Mouse (Mus musculus): ENCODE data around the gene Sec24b. TPM values are rescaled to one million over a fixed set of nuclear protein-coding genes. Genes with fewer than 3 reads are reported as not detected.

Gene Sec24b
- total RNA-seq, 2 experiments from 2014 or later = 34.5 to 47.0 TPM

- no peak for ATAC-seq (replicated peaks; ENCODE audit: poor library complexity, severe bottlenecking)
Observed at GRCm38 (mm10) chr3:130055416-130056385, 5.7 kb downstream of the Sec24b start.

- ATAC-seq (replicated peaks; ENCODE audit: poor library complexity, severe bottlenecking) = no peak
Observed at GRCm38 (mm10) chr3:130054587-130054986, 6.8 kb downstream of the Sec24b start.

GRCm38 (mm10) chr3:130053340-130054066, 7.8 kb downstream of the Sec24b start:
- ATAC-seq (replicated peaks; ENCODE audit: poor library complexity, severe bottlenecking) = no peak

GRCm38 (mm10) chr3:130052541-130053298, 8.6 kb downstream of the Sec24b start:
- no peak for ATAC-seq (replicated peaks; ENCODE audit: poor library complexity, severe bottlenecking)

- ATAC-seq (replicated peaks; ENCODE audit: poor library complexity, severe bottlenecking) = no peak
Observed at GRCm38 (mm10) chr3:130052116-130052515, 9.2 kb downstream of the Sec24b start.

- ATAC-seq (replicated peaks; ENCODE audit: poor library complexity, severe bottlenecking) = no peak
Observed at GRCm38 (mm10) chr3:130040711-130041110, 20.6 kb downstream of the Sec24b start.

GRCm38 (mm10) chr3:130040017-130040416, 21.3 kb downstream of the Sec24b start:
- ATAC-seq (replicated peaks; ENCODE audit: poor library complexity, severe bottlenecking) = no peak

- ATAC-seq (replicated peaks; ENCODE audit: poor library complexity, severe bottlenecking) = no peak
Observed at GRCm38 (mm10) chr3:130028741-130029140, 32.6 kb downstream of the Sec24b start.

- no peak for ATAC-seq (replicated peaks; ENCODE audit: poor library complexity, severe bottlenecking)
Observed at GRCm38 (mm10) chr3:130026181-130026580, 35.2 kb downstream of the Sec24b start.

GRCm38 (mm10) chr3:130025556-130025955, 35.8 kb downstream of the Sec24b start:
- no peak for ATAC-seq (replicated peaks; ENCODE audit: poor library complexity, severe bottlenecking)

- ATAC-seq (replicated peaks; ENCODE audit: poor library complexity, severe bottlenecking) = no peak
Observed at GRCm38 (mm10) chr3:130012943-130013342, 48.4 kb downstream of the Sec24b start.

- no peak for ATAC-seq (replicated peaks; ENCODE audit: poor library complexity, severe bottlenecking)
Observed at GRCm38 (mm10) chr3:130011236-130011635, 50.1 kb downstream of the Sec24b start.

- no peak for ATAC-seq (replicated peaks; ENCODE audit: poor library complexity, severe bottlenecking)
Observed at GRCm38 (mm10) chr3:130006141-130006540, 55.2 kb downstream of the Sec24b start.

GRCm38 (mm10) chr3:130000926-130001325, 60.4 kb downstream of the Sec24b start:
- no peak for ATAC-seq (replicated peaks; ENCODE audit: poor library complexity, severe bottlenecking)

GRCm38 (mm10) chr3:129998526-129998925, 62.8 kb downstream of the Sec24b start:
- ATAC-seq (replicated peaks; ENCODE audit: poor library complexity, severe bottlenecking) = no peak

GRCm38 (mm10) chr3:129998001-129998400, 63.4 kb downstream of the Sec24b start:
- ATAC-seq (replicated peaks; ENCODE audit: poor library complexity, severe bottlenecking) = no peak

GRCm38 (mm10) chr3:129997324-129997723, 64.0 kb downstream of the Sec24b start:
- no peak for ATAC-seq (replicated peaks; ENCODE audit: poor library complexity, severe bottlenecking)

GRCm38 (mm10) chr3:129987297-129987696, 74.1 kb downstream of the Sec24b start:
- ATAC-seq (replicated peaks; ENCODE audit: poor library complexity, severe bottlenecking) = no peak

- ATAC-seq (replicated peaks; ENCODE audit: poor library complexity, severe bottlenecking) = no peak
Observed at GRCm38 (mm10) chr3:129985335-129985734, 76.0 kb downstream of the Sec24b start.

- peak; percentile 94 for ATAC-seq (replicated peaks; ENCODE audit: poor library complexity, severe bottlenecking)
Observed at GRCm38 (mm10) chr3:129984797-129985196, 76.6 kb downstream of the Sec24b start.

- ATAC-seq (replicated peaks; ENCODE audit: poor library complexity, severe bottlenecking) = no peak
Observed at GRCm38 (mm10) chr3:129982271-129982670, 79.1 kb downstream of the Sec24b start.

Measured in granulocyte monocyte progenitor cell, adult 5-6 weeks (primary cell).